In the genomic region with DNA sequence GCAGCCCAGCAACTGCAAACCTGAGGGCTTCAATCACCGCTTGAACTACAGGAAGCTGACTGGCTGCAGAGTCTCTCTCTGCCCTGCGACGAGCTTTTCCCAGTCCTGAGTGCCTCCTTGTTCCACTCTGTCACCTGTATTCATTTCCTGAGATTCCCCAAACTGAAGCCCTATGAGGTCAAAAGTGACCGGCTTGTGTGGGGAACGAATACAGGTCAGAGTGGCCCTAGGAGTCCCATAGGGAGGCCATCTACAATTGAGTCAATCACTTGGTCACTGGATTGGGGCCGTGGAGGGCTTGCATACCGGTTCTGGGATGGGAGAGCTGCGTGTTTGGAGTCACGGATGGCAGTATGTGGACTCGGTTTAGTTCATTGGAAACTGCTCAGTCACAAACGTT, we compare ENCODE assay signal across 21 mouse cellular contexts.
"Had no signal": no experiment of that assay in that cellular context is flagged by ENCODE, and none has a peak within 500 bp of the region (broad histone marks: within the 10 kb centered on the region; RNA-seq: fewer than 3 reads in every experiment).

No protein-coding gene starts in this region.

- DNase-seq: gastrocnemius, adult 2 months; gastrocnemius, postnatal 10 days; gastrocnemius, postnatal 25 days; heart, postnatal 4 days; kidney, adult 18-20 months; kidney, adult 8-10 months; kidney, postnatal 10 days; kidney, postnatal 25 days; kidney, postnatal 4 days had no signal

- H3K4me2 ChIP-seq: heart, embryonic 11.5 days; heart, embryonic 13.5 days; heart, embryonic 15.5 days; hindbrain, embryonic 14.5 days; limb, embryonic 13.5 days; limb, embryonic 15.5 days; liver, embryonic 12.5 days had no signal

- H3K9ac ChIP-seq: heart, embryonic 13.5 days; heart, embryonic 15.5 days; hindbrain, embryonic 14.5 days; limb, embryonic 13.5 days; limb, embryonic 15.5 days; liver, embryonic 12.5 days had no signal

- H3K36me3 ChIP-seq: heart, embryonic 13.5 days; heart, embryonic 15.5 days; hindbrain, embryonic 10.5 days; limb, embryonic 13.5 days; limb, embryonic 15.5 days; liver, embryonic 12.5 days had no signal

- H3K4me3 ChIP-seq: gastrocnemius, adult 2 months; heart, embryonic 13.5 days; heart, embryonic 15.5 days; hindbrain, embryonic 10.5 days; layer of hippocampus, adult 2 months; left cerebral cortex, adult 2 months; limb, embryonic 13.5 days; limb, embryonic 15.5 days; liver, embryonic 12.5 days had no signal

- ATAC-seq: inflammation-experienced regulatory T-cells, adult 6 months; intestine, postnatal 0 days; liver, embryonic 12.5 days had no signal

- H3K27me3 ChIP-seq: limb, embryonic 13.5 days; limb, embryonic 15.5 days had no signal

- H3K9me3 ChIP-seq: heart, embryonic 13.5 days; heart, embryonic 15.5 days; hindbrain, embryonic 10.5 days; limb, embryonic 13.5 days; limb, embryonic 15.5 days; liver, embryonic 12.5 days had no signal

- H3K4me1 ChIP-seq: heart, embryonic 13.5 days; heart, embryonic 15.5 days; limb, embryonic 15.5 days; liver, embryonic 12.5 days had no signal

- H3K27ac ChIP-seq: gastrocnemius, adult 2 months; heart, embryonic 13.5 days; heart, embryonic 15.5 days; hindbrain, embryonic 14.5 days; layer of hippocampus, adult 2 months; left cerebral cortex, adult 2 months; limb, embryonic 13.5 days; limb, embryonic 15.5 days; liver, embryonic 12.5 days had no signal
